Mouse (Mus musculus) brain, embryonic 14.5 days (tissue): ENCODE measurements around the gene Bak1.

Source experiments
- CTCF ChIP-seq: fragments of 200-500 bp; IDR thresholded peaks from 2 replicates; pipeline ENCODE4 v1.5.1; 2012; ENCODE audit warnings: inconsistent platforms, mild to moderate bottlenecking, moderate library complexity, borderline replicate concordance; ENCODE audit not compliant: insufficient read depth, insufficient read length; ENCODE audit errors: extremely low read depth
- POLR2A ChIP-seq: fragments of 200-500 bp; IDR thresholded peaks from 2 replicates; pipeline ENCODE4 v1.6.1; 2012; ENCODE audit warnings: mild to moderate bottlenecking, inconsistent platforms, borderline replicate concordance; ENCODE audit not compliant: poor library complexity, insufficient read depth, insufficient read length, severe bottlenecking; ENCODE audit errors: extremely low read depth

GRCm38 (mm10) chr17:27071630-27072029, 42.8 kb upstream of the Bak1 start:
- TF ChIP-seq CTCF = peak; percentile 73
- TF ChIP-seq POLR2A = no peak
